Mouse (Mus musculus) lung, adult 2 months (tissue): ENCODE measurements around the gene Rbms3.

ENCODE experiments used
- CTCF ChIP-seq: fragments of 200-500 bp; IDR thresholded peaks from 2 replicates; pipeline ENCODE4 v1.5.1; 2011; ENCODE audit warnings: mild to moderate bottlenecking, low read length, control low read depth; ENCODE audit not compliant: insufficient read depth
- POLR2A ChIP-seq: fragments of 200-500 bp; IDR thresholded peaks from 2 replicates; pipeline ENCODE4 v1.6.1; 2011; ENCODE audit warnings: low read depth, mild to moderate bottlenecking, control low read depth, low read length, borderline replicate concordance; ENCODE audit errors: extremely low read depth

DNA sequence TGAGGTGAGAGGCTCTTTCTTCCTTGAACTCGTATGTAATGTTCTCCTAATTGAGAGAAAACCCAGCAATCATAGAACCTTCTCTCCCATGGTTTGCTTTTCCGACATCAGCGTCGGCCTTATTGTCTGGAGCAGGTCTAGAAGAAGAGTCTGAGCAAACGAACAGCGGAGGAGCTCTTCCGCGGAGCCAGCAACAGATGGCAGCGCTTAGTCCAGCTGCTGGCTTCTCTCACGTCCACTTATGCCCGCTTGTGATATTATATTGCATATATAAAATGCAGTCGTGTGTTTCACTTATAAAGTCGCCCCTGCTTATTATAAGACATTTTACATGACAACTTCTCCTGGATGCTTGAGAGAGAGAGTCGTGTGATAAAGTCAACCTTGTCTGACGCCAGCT lies 685.8 kb downstream of the Rbms3 start:
- TF ChIP-seq POLR2A = no peak
- no peak for TF ChIP-seq CTCF
